Mouse (Mus musculus): ENCODE results near the gene S100a3. TPM values are rescaled to one million over a fixed set of nuclear protein-coding genes. Genes with fewer than 3 reads are reported as not detected.

S100a3 gene
- total and polyA plus RNA-seq, 2 experiments from 2014 or later: 0.16 TPM; not detected in 1

DNA sequence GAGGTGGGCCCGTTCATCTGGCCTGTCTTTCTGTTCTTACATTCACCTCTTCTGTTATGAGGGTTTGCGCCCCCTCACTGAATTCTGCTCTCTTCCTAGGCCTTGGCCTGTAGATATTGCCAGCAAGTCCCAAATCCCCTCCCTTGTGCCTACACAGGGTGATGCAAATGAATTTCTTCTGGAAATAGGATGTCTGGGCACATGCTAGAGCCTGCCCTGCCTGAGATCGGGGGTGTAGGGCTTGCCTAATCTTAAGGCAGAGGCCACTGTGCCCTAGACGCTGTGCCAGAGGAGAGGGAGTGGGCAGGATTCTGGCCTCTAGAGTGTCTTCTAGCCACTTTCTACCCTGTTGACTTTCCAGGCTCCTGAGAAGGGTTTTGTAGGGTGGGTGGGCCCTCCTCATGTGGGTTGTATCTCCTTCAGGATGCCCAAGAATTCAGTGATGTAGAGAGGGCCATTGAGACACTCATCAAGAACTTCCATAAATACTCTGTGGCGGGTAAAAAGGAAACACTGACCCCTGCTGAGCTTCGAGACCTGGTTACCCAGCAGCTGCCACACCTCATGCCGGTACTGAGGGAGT lies 33.0 kb upstream of the S100a3 start:
- 90% methylated on average over 7 of the region's 7 CpGs for WGBS
- Histone ChIP-seq H3K4me3 (ENCODE audit: low read depth, low read length) (no peak overlapping the region), H3K9me3 (replicated peaks; ENCODE audit: control insufficient read depth, low read length) (no peaks in the 10 kb centered on the region), H3K36me3 (replicated peaks; ENCODE audit: control insufficient read depth, insufficient read depth, low read length) (peaks cover 14% of the 10 kb centered on the region), H3K27ac (ENCODE audit: low read depth) (no peak overlapping the region), H3K4me1 (ENCODE audit: control insufficient read depth, insufficient read depth) (no peaks in the 10 kb centered on the region), H3K9ac (replicated peaks; ENCODE audit: low read depth, low read length) (no peak overlapping the region), H3K27me3 (ENCODE audit: control insufficient read depth, insufficient read depth, low read length) (no peaks in the 10 kb centered on the region), H3K4me2 (ENCODE audit: low read depth, low read length) (no peak overlapping the region)
- DNase-seq (ENCODE audit: low spot score) (no peak), ATAC-seq (ENCODE audit: insufficient read depth, low read depth) (no peak)
- TF ChIP-seq EP300 (IDR thresholded peaks at IDR 0.05; ENCODE audit: low read depth) (no peak), CTCF (IDR thresholded peaks at IDR 0.05; ENCODE audit: low read depth) (no peak)

DNA sequence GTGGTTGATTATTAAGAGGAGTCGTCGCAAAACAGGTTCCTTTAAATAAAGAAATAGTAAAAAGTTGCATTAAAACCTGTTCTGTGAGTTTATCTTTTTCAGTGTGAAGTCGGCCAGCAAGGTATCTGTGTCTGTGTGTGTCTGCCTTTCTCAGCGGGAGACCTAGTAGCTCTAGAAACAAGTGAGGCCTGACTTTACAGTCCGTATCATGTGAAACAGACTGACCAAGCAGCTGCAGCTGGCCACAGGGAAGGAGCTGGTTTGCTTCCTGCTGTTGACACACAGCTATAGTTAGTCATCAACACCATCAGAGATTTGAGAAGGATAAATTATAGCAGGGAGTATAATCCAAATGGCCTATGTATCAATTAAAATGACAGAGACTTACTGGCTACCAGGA lies 28.7 kb upstream of the S100a3 start:
- no peaks in the 10 kb centered on the region for H3K4me1 ChIP-seq (ENCODE audit: control insufficient read depth, insufficient read depth)
- DNase-seq (ENCODE audit: low spot score) (no peak), ATAC-seq (ENCODE audit: insufficient read depth, low read depth) (no peak)
- H3K4me2 ChIP-seq (ENCODE audit: low read depth, low read length): no peak overlapping the region
- H3K36me3 ChIP-seq (replicated peaks; ENCODE audit: control insufficient read depth, insufficient read depth, low read length): no peaks in the 10 kb centered on the region
- no peaks in the 10 kb centered on the region for H3K9me3 ChIP-seq (replicated peaks; ENCODE audit: control insufficient read depth, low read length)
- TF ChIP-seq EP300 (IDR thresholded peaks at IDR 0.05; ENCODE audit: low read depth) (no peak), CTCF (IDR thresholded peaks at IDR 0.05; ENCODE audit: low read depth) (no peak)
- no peak overlapping the region for H3K4me3 ChIP-seq (ENCODE audit: low read depth, low read length)
- 66% methylated on average over 5 of the region's 5 CpGs for WGBS
- H3K27ac ChIP-seq (ENCODE audit: low read depth): no peak overlapping the region
- no peak overlapping the region for H3K9ac ChIP-seq (replicated peaks; ENCODE audit: low read depth, low read length)
- H3K27me3 ChIP-seq (ENCODE audit: control insufficient read depth, insufficient read depth, low read length): no peaks in the 10 kb centered on the region

DNA sequence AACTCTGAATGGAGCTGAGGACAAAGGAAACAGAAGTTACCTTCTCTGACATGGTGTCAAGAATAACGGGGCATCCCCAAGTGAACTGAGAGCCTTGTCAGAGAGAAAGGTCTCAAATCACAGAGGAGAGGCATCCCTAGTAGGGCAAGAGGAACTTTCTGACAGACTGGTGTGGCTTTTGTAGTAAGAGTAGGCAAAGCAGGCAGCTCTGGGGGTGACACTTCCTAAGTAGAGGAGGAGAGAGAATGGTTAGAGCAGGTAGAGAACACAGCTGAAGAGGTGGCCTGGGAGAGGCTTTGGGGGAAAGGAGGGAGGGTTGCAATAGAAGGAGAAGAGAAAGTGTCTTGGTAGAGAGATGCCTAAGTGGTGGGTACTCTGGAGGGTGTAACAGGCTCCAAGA lies 24.9 kb upstream of the S100a3 start:
- DNase-seq (ENCODE audit: low spot score) (no peak), ATAC-seq (ENCODE audit: insufficient read depth, low read depth) (no peak)
- TF ChIP-seq EP300 (IDR thresholded peaks at IDR 0.05; ENCODE audit: low read depth) (no peak), CTCF (IDR thresholded peaks at IDR 0.05; ENCODE audit: low read depth) (no peak)
- no peaks in the 10 kb centered on the region for H3K27me3 ChIP-seq (ENCODE audit: control insufficient read depth, insufficient read depth, low read length)
- no peaks in the 10 kb centered on the region for H3K9me3 ChIP-seq (replicated peaks; ENCODE audit: control insufficient read depth, low read length)
- no peak overlapping the region for H3K4me3 ChIP-seq (ENCODE audit: low read depth, low read length)
- H3K4me2 ChIP-seq (ENCODE audit: low read depth, low read length): no peak overlapping the region
- WGBS: 68% methylated on average over 1 of the region's 1 CpGs
- H3K27ac ChIP-seq (ENCODE audit: low read depth): no peak overlapping the region
- H3K4me1 ChIP-seq (ENCODE audit: control insufficient read depth, insufficient read depth): 0 out of 2 replicates have a peak, but pooled peaks cover 4% of the 10 kb centered on the region
- no peak overlapping the region for H3K9ac ChIP-seq (replicated peaks; ENCODE audit: low read depth, low read length)
- no peaks in the 10 kb centered on the region for H3K36me3 ChIP-seq (replicated peaks; ENCODE audit: control insufficient read depth, insufficient read depth, low read length)

DNA sequence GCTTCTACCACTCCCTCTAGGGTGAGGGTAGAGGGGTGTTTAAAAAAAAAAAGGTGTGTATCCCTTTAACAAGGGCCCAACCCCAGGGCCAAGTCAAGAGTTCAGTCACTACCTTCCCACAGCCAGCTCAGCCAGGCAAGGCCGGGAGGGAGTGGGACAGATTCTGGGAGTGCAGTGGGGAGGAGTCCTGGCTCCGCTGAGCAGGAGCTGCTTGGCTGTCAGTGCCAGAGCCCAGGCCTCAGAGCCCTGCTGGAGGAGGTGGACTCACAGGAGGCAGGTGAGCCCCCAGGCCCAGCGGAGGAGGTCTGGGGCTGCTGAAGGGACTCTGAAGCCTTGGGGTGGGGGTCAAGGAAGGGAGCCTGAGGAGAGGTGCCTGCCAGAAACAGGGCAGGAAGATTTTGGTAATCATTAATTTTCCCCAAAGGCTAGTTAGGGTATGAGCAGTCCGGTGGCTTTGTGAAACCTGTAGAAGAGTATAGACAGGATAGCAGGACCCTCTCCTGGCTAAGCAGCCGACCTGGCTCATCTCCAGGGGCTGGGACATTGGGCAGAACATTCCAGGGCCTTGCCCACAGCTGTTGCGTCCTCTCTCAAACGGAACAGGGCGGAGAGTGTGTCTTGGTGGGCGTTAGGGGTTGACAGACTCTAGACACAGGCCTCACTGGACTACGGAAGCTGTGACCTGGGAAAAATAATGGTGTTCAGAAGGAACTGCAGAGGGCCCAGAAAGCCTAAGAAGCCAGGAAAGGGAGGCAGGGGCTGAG lies 23.1 kb upstream of the S100a3 start, which contains the start of gene S100a16:
Gene S100a16 (plus strand): TSS at position 114 of the 764 bp plus-strand sequence.
- peak; percentile 66 for DNase-seq (ENCODE audit: low spot score)
- ATAC-seq (ENCODE audit: insufficient read depth, low read depth): peak; percentile 85
- peak within 1 kb of the TSS; percentile 33 for H3K4me3 ChIP-seq (ENCODE audit: low read depth, low read length)

DNA sequence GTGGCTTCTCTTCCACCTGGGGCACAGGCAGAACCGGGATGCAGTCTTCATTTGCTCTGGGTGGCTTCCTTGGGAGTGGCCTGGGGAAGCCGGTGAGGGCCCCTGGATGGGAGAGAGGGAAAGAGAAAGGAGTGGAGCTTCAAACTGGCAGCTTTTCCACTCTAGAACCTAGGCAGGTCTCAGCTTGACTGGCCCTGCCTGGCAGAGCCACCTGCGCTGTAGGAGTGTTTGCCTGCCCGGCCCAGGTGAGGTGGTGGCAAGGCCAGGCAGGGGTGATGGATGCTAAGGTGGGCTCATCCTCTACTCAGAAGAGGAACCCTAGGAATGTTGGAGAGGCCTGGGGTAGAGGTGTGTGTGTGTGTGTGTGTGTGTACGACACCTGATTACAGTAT lies 22.5 kb upstream of the S100a3 start:
- H3K4me3 ChIP-seq (ENCODE audit: low read depth, low read length): peak overlapping the region; percentile 33

More for the DNA sequence above, 23.1 kb upstream of the S100a3 start, which contains the start of gene S100a16:
- Histone ChIP-seq H3K27me3 (ENCODE audit: control insufficient read depth, insufficient read depth, low read length) (no peaks in the 10 kb centered on the region), H3K9me3 (replicated peaks; ENCODE audit: control insufficient read depth, low read length) (no peaks in the 10 kb centered on the region), H3K36me3 (replicated peaks; ENCODE audit: control insufficient read depth, insufficient read depth, low read length) (no peaks in the 10 kb centered on the region), H3K27ac (ENCODE audit: low read depth) (peak within 1 kb of the TSS; percentile 50; the same call in 1 of the 2 replicates), H3K9ac (replicated peaks; ENCODE audit: low read depth, low read length) (peak within 1 kb of the TSS; percentile 42), H3K4me1 (ENCODE audit: control insufficient read depth, insufficient read depth) (0 out of 2 replicates have a peak, but pooled peaks cover 4% of the 10 kb centered on the region), H3K4me2 (ENCODE audit: low read depth, low read length) (peak within 1 kb of the TSS; percentile 51)
- TF ChIP-seq CTCF (IDR thresholded peaks at IDR 0.05; ENCODE audit: low read depth) (no peak), EP300 (IDR thresholded peaks at IDR 0.05; ENCODE audit: low read depth) (no peak)
- WGBS: 43% methylated on average over 10 of the region's 10 CpGs

More for the DNA sequence above, 22.5 kb upstream of the S100a3 start:
- H3K27me3 ChIP-seq (ENCODE audit: control insufficient read depth, insufficient read depth, low read length): no peaks in the 10 kb centered on the region
- H3K36me3 ChIP-seq (replicated peaks; ENCODE audit: control insufficient read depth, insufficient read depth, low read length): no peaks in the 10 kb centered on the region
- peak overlapping the region; percentile 50; the same call in 1 of the 2 replicates for H3K27ac ChIP-seq (ENCODE audit: low read depth)
- DNase-seq (ENCODE audit: low spot score): no peak
- H3K4me1 ChIP-seq (ENCODE audit: control insufficient read depth, insufficient read depth): 0 out of 2 replicates have a peak, but pooled peaks cover 4% of the 10 kb centered on the region
- no peaks in the 10 kb centered on the region for H3K9me3 ChIP-seq (replicated peaks; ENCODE audit: control insufficient read depth, low read length)
- H3K4me2 ChIP-seq (ENCODE audit: low read depth, low read length): peak overlapping the region; percentile 51
- 72% methylated on average over 5 of the region's 5 CpGs for WGBS
- peak overlapping the region; percentile 42 for H3K9ac ChIP-seq (replicated peaks; ENCODE audit: low read depth, low read length)
- no peak for ATAC-seq (ENCODE audit: insufficient read depth, low read depth)
- TF ChIP-seq EP300 (IDR thresholded peaks at IDR 0.05; ENCODE audit: low read depth): no peak

Measured in heart, postnatal 0 days (tissue).